In genomic region chr4:32335659-32336058, GRCm38 (mm10) we compare ENCODE assay signal across 12 mouse cellular contexts.
DNase-seq lines count a peak whose midpoint lies in the region; ATAC-seq lines count a peak whose summit lies in the region.
"Had no signal": no experiment of that assay in that cellular context is flagged by ENCODE, and none has a peak within 500 bp of the region (broad histone marks: within the 10 kb centered on the region; RNA-seq: fewer than 3 reads in every experiment).

No protein-coding gene starts in this region.

- peak; percentile 18 to 19 for DNase-seq in kidney, postnatal 36 days
- no peak for DNase-seq in kidney, adult 8-10 months
- peak; percentile 85 for DNase-seq in CD4-positive, CD25-positive, alpha-beta regulatory T cell, adult 2 months (ENCODE audit: low read depth, low spot score)
- peak; percentile 10 for DNase-seq in ES-CJ7 (ENCODE audit: low read depth, low spot score)
- peak; percentile 89 for DNase-seq in naive thymus-derived CD4-positive, alpha-beta T cell, adult 2 months (ENCODE audit: low read depth)
- DNase-seq in cerebellum, postnatal 14 days, result no peak
- DNase-seq: adrenal gland, adult 2 months; cerebellum, postnatal 10 days; gastrocnemius, postnatal 14 days; right cerebral cortex, adult 18-20 months had no signal

- no peak for ATAC-seq in frontal cortex, adult (ENCODE audit: low TSS enrichment)
- ATAC-seq: hindbrain, postnatal 0 days had no signal

Comparison
In these comparisons a context has a peak if more than half of its experiments do, and no peak if none do; other contexts are left out.
1. DNase-seq: peak in kidney, postnatal 36 days (2 of 2), CD4-positive, CD25-positive, alpha-beta regulatory T cell, adult 2 months (single experiment), ES-CJ7 (single experiment) and naive thymus-derived CD4-positive, alpha-beta T cell, adult 2 months (single experiment); none in kidney, adult 8-10 months (0 of 2) and cerebellum, postnatal 14 days (0 of 2).